8 mouse cellular contexts compared by ENCODE assay signal in genomic region chr17:26781610-26782043, GRCm38 (mm10). TPM values are rescaled to one million over a fixed set of nuclear protein-coding genes. Genes with fewer than 3 reads are reported as not detected.
A peak's percentile ranks its signal among the peaks of the same experiment; 100 is the strongest.
DNase-seq lines count a peak whose midpoint lies in the region; ATAC-seq and TF ChIP-seq lines count a peak whose summit lies in the region.

No protein-coding gene starts in this region.

- H3K9ac ChIP-seq in lung, embryonic 14.5 days, result peak overlapping the region; percentile 81
- peak overlapping the region; percentile 79 for H3K9ac ChIP-seq in forebrain, embryonic 13.5 days

- TF ChIP-seq POLR2A in myocyte (IDR thresholded peaks at IDR 0.05; ENCODE audit: insufficient read length, low read depth), result no peak

- no peaks in the 10 kb centered on the region for H3K79me2 ChIP-seq in myocyte (ENCODE audit: control insufficient read depth, insufficient read depth)

- WGBS in lung, embryonic 14.5 days, result 10% methylated on average over 5 of the region's 5 CpGs
- WGBS in forebrain, embryonic 13.5 days, result 21% methylated on average over 5 of the region's 5 CpGs

- peak; percentile 52 for ATAC-seq in lung, embryonic 14.5 days (ENCODE audit: insufficient read depth)
- no peak for ATAC-seq in forebrain, embryonic 13.5 days

- peak overlapping the region; percentile 95 for H3K27ac ChIP-seq in lung, embryonic 14.5 days (ENCODE audit: low read depth)
- peak overlapping the region; percentile 66; the same call in 1 of the 2 replicates for H3K27ac ChIP-seq in forebrain, embryonic 13.5 days

- no peak for DNase-seq in lung, embryonic 14.5 days
- DNase-seq in lung, postnatal 36 days, result no peak
- DNase-seq in kidney, postnatal 36 days, result peak; percentile 14 to 47
- no peak for DNase-seq in adrenal gland, postnatal 10 days
- no peak for DNase-seq in urinary bladder, postnatal 14 days (ENCODE audit: low spot score)
- DNase-seq in layer of hippocampus, postnatal 10 days (ENCODE audit: low spot score in 2 of 2), result no peak

- no peaks in the 10 kb centered on the region for H3K27me3 ChIP-seq in lung, embryonic 14.5 days (ENCODE audit: insufficient read depth, low read length)
- no peaks in the 10 kb centered on the region for H3K27me3 ChIP-seq in forebrain, embryonic 13.5 days
- H3K27me3 ChIP-seq in myocyte (ENCODE audit: control insufficient read depth, insufficient read depth, insufficient read length), result no peaks in the 10 kb centered on the region

- H3K9me3 ChIP-seq in lung, embryonic 14.5 days (ENCODE audit: low read depth, low read length), result no peaks in the 10 kb centered on the region
- no peaks in the 10 kb centered on the region for H3K9me3 ChIP-seq in forebrain, embryonic 13.5 days (replicated peaks)

- H3K4me3 ChIP-seq in lung, embryonic 14.5 days (ENCODE audit: low read depth, low read length), result peak overlapping the region; percentile 68
- peak overlapping the region; percentile 81 for H3K4me3 ChIP-seq in forebrain, embryonic 13.5 days
- peak overlapping the region; percentile 90 for H3K4me3 ChIP-seq in myocyte

- H3K4me2 ChIP-seq in lung, embryonic 14.5 days, result peak overlapping the region; percentile 67
- H3K4me2 ChIP-seq in forebrain, embryonic 13.5 days, result peak overlapping the region; percentile 85
- H3K4me2 ChIP-seq in myocyte (ENCODE audit: low read depth), result peak overlapping the region; percentile 100

- H3ac ChIP-seq in myocyte (ENCODE audit: control insufficient read depth, insufficient read length), result peak overlapping the region; percentile 72

- peaks cover 36% of the 10 kb centered on the region for H3K36me3 ChIP-seq in lung, embryonic 14.5 days (ENCODE audit: insufficient read depth)
- peaks cover 33% of the 10 kb centered on the region for H3K36me3 ChIP-seq in forebrain, embryonic 13.5 days (ENCODE audit: poor library complexity, severe bottlenecking)
- H3K36me3 ChIP-seq in myocyte (ENCODE audit: control insufficient read depth, insufficient read depth), result peaks cover 9% of the 10 kb centered on the region

- H3K4me1 ChIP-seq in lung, embryonic 14.5 days (ENCODE audit: insufficient read depth), result 0 out of 2 replicates have a peak, but pooled peaks cover 6% of the 10 kb centered on the region
- peaks cover 12% of the 10 kb centered on the region for H3K4me1 ChIP-seq in forebrain, embryonic 13.5 days

- no peak for TF ChIP-seq CTCF in lung, embryonic 14.5 days (IDR thresholded peaks at IDR 0.05; ENCODE audit: low read depth)

TF ChIP-seq in myocyte, 11 proteins besides CTCF, POLR2A, EP300 and RAD21:
- TF ChIP-seq MYOG (IDR thresholded peaks at IDR 0.05; ENCODE audit: control insufficient read depth in 1 of 3, insufficient read depth in 1 of 3, insufficient read length in 2 of 3, low read depth in 2 of 3), result no peak
- no peak for TF ChIP-seq USF1 (IDR thresholded peaks at IDR 0.05; ENCODE audit: low read depth)
- TF ChIP-seq CEBPB (IDR thresholded peaks at IDR 0.05; ENCODE audit: insufficient read depth, poor library complexity, severe bottlenecking), result no peak
TF ChIP-seq in myocyte: peak in this region for 0.

RNA-seq across cellular contexts. Expression of gene Bnip1, which starts 0.8 kb away (rescaled TPM):
- polyA plus RNA-seq in lung, embryonic 14.5 days (2014; fragmentation: Nextera tagmentation; extraction: Ambion mirVana), result 49.7 and 51.3 TPM in 2 replicates
- 50.6 and 59.0 TPM in 2 replicates for polyA plus RNA-seq in forebrain, embryonic 13.5 days (2015; fragmentation: Nextera tagmentation; extraction: Ambion mirVana)
- 31.8 TPM for polyA plus RNA-seq in myocyte (2012; fragmentation: generic; extraction: Trizol)
- 10 to 100 TPM; 26.8 to 34.3 TPM for total RNA-seq in adrenal gland, postnatal 10 days (2021)
- 10 to 100 TPM; 33.0 to 34.1 TPM for total RNA-seq in layer of hippocampus, postnatal 10 days (2021)

Comparison
In these comparisons a context has a peak if more than half of its experiments do, and no peak if none do; other contexts are left out.
1. DNase-seq: peak in kidney, postnatal 36 days (2 of 2); none in lung, embryonic 14.5 days (single experiment), lung, postnatal 36 days (single experiment), adrenal gland, postnatal 10 days (single experiment), urinary bladder, postnatal 14 days (single experiment) and layer of hippocampus, postnatal 10 days (0 of 2).
2. Peak in every context shown above with its lines, with median percentiles within 50 percentile points of each other: H3K4me2 ChIP-seq and H3K4me3 ChIP-seq.